Mouse (Mus musculus): Measurements from ENCODE around the gene Pnmal2.

The Pnmal2 gene

GRCm38 (mm10) chr7:16944061-16944807, at the start of gene Pnmal2:
TSS of gene Pnmal2 (plus strand) at chr7:16944682.
- in situ Hi-C loops (cut with MboI, MseI), result no loop called here

- in situ Hi-C loops (cut with MboI, MseI), result loop anchor here (25.0 kb wide), 1 partner anchor 958 kb away; the partner anchor contains the start of gene Nop53
Observed at GRCm38 (mm10) chr7:16895000-16895399, 49.5 kb upstream of the Pnmal2 start.

DNA sequence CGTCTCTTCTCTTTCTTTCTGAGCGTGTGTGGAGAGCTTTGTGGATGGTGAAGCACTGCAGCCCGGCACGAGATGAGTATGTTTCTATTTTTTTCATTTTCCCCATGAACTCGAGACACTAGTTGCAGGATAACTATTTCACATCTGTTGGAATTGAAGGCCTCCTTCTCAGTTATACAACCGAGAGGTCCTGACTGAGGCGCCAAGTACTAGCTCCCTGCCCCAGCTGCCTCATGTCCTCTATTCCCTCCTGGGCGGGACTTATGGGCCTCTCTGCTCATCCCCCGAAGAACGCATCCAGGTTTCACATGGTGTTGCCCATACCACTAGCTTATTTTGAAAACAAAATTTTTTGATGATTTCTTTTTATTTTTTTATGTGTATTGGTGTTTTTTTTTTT, 49.0 kb upstream of the Pnmal2 start:
- in situ Hi-C loops (cut with MboI, MseI), result loop anchor here (25.0 kb wide), 1 partner anchor 958 kb away; the partner anchor contains the start of gene Nop53

- in situ Hi-C loops (cut with MboI, MseI), result no loop called here
Observed at GRCm38 (mm10) chr7:16900526-16900925, 44.0 kb upstream of the Pnmal2 start.

GRCm38 (mm10) chr7:16903439-16903955, 41.0 kb upstream of the Pnmal2 start:
- in situ Hi-C loops (cut with MboI, MseI), result no loop called here

DNA sequence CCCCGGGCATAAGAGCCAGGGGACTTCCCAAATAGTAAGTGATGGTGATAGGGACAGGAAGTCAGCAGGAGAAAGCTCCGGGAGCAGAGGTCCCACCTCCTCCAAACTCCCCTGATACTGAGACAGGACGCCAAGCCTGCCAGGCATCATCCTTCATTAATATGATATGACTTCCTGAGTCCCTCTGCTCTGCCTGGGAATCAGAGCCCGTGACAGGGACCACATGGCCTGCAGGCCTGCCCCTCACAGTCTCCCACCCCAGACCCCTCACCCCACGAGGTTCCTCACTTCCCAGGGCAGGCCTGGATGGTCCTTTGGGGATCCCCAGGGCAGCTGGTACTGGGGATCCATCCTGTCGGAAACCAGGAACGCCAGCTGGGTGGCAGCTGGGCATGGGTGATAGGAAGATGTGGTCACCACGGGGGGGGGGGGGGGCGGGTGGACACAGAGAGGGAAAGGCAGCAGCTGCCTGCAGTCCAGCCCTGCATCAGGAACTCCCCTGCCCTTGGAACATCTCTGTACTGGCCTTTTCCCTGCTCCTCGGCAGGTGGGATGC, 40.3 kb upstream of the Pnmal2 start:
- in situ Hi-C loops (cut with MboI, MseI), result no loop called here

- in situ Hi-C loops (cut with MboI, MseI), result no loop called here
Observed at GRCm38 (mm10) chr7:16905491-16906021, 38.9 kb upstream of the Pnmal2 start.

DNA sequence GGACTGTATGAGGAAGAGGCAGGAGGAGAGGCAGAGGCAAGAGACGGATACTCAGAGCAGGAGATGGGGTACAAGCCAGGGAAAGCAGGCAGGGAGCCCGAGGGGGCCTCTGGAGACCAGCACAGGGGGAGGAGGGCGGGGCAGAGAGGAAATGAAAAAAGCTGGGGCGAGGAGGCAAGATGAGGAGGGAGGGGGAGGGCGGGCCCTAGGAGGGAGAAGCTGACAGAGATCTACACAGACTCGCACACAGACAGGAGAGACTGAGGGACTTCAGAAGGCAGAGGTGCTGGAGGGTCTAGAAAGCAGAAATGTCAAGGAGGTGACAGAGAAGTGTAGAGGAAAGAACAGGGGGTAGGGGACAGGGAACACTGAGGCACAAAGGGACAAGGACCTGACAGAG, 38.2 kb upstream of the Pnmal2 start, which contains the start of gene Ptgir:
Gene Ptgir (plus strand): TSS at position 210 of the 400 bp plus-strand sequence.
- in situ Hi-C loops (cut with MboI, MseI), result no loop called here

DNA sequence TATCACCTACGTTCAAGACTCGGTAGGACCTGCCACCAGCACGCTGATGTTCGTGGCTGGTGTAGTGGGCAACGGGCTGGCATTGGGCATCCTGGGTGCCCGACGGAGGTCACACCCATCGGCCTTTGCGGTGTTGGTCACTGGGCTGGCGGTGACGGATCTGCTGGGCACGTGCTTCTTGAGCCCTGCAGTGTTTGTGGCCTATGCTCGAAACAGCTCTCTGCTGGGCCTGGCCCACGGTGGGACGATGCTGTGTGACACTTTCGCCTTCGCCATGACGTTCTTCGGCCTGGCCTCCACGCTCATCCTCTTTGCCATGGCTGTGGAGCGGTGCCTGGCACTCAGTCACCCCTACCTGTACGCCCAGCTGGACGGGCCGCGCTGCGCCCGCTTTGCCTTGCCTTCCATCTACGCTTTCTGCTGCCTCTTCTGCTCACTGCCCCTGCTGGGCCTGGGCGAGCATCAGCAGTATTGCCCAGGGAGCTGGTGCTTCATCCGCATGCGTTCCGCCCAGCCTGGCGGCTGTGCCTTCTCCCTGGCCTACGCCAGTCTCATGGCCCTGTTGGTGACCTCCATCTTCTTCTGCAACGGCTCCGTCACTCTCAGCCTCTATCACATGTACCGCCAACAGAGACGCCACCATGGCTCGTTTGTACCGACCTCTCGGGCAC, 37.5 kb upstream of the Pnmal2 start:
- in situ Hi-C loops (cut with MboI, MseI), result no loop called here

DNA sequence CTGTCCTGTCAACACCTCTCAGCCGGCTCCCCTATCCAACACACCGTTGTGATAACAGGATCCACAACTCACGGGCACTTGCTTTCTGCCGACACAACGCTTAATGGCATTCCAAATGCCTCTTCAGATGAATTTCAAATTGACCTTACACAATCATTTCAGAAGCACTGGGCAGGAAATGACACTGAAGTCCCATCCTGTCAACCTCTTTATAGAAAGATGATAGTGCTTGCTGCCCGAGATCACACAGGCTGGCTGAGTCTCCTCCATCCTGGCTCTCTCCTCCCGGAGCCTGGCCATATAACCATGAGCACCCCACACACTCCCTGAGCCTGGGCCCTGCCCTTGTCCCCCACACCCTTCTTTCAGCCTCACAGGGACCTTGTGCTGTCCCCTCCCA, 36.6 kb upstream of the Pnmal2 start:
- in situ Hi-C loops (cut with MboI, MseI), result no loop called here

- in situ Hi-C loops (cut with MboI, MseI), result no loop called here
Observed at GRCm38 (mm10) chr7:16908367-16908766, 36.1 kb upstream of the Pnmal2 start.

DNA sequence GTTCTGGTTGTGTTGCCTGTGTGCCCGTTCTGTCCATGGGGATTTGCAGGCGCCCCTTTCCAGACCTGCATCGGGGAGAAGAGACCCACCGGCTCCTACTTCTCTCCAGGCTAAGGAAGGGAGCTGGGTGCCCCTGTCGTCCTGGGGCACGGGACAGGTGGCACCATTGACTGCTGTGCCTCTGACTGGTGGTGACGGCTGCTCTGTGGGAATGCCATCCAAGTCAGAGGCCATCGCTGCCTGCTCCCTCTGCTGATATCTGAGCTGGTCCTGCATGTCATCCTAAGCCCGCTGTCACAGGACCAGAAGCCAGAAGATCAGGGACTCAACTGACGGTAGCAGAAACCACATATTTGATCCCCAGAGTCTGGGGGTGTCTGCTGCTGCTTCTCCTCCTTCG, 35.6 kb upstream of the Pnmal2 start:
- in situ Hi-C loops (cut with MboI, MseI), result no loop called here

DNA sequence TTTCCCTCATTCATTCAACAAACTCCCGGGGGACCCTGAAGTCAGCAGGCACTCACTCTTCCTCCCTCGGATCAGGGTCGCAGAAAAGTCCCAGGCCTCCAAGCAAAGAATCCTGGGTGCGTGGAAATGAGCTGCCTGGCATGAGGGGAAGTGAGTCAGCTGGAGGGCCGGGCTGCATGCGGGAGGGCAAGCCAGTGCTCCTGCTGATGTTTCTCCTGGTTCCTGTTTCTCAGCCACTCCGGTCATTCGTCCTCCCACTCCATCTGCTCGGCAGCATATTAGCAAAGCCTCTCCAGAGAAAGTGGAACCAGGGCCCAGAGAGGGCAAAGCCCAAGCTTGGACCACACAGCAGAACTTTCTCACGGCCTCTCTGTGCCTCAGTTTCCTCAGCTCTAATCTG, 34.6 kb upstream of the Pnmal2 start:
- in situ Hi-C loops (cut with MboI, MseI), result no loop called here

GRCm38 (mm10) chr7:16911904-16912303, 32.6 kb upstream of the Pnmal2 start:
- in situ Hi-C loops (cut with MboI, MseI), result no loop called here

DNA sequence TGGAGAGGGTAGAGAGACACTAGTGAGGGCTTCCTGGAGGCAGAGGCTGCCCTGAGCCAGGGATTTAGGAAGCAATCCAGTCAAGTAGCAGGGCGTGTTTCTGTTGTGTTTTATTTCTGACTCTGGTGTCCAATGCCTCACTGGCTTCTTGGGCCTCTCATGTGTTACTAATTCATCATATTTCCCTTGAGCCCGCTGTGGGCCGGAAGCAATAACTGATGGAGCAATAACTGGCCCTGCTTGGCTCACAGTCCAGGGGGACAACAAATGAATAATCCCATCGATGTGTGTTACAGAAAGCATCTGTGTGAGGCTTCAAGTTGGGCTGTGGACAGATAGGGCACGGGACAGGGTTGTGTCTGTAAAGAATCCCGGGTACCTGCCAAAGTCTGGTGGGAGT, 32.1 kb upstream of the Pnmal2 start:
- in situ Hi-C loops (cut with MboI, MseI), result no loop called here

- in situ Hi-C loops (cut with MboI, MseI), result no loop called here
Observed at GRCm38 (mm10) chr7:16913806-16914452, 30.6 kb upstream of the Pnmal2 start.

GRCm38 (mm10) chr7:16914453-16915343, 29.8 kb upstream of the Pnmal2 start:
- in situ Hi-C loops (cut with MboI, MseI), result no loop called here

DNA sequence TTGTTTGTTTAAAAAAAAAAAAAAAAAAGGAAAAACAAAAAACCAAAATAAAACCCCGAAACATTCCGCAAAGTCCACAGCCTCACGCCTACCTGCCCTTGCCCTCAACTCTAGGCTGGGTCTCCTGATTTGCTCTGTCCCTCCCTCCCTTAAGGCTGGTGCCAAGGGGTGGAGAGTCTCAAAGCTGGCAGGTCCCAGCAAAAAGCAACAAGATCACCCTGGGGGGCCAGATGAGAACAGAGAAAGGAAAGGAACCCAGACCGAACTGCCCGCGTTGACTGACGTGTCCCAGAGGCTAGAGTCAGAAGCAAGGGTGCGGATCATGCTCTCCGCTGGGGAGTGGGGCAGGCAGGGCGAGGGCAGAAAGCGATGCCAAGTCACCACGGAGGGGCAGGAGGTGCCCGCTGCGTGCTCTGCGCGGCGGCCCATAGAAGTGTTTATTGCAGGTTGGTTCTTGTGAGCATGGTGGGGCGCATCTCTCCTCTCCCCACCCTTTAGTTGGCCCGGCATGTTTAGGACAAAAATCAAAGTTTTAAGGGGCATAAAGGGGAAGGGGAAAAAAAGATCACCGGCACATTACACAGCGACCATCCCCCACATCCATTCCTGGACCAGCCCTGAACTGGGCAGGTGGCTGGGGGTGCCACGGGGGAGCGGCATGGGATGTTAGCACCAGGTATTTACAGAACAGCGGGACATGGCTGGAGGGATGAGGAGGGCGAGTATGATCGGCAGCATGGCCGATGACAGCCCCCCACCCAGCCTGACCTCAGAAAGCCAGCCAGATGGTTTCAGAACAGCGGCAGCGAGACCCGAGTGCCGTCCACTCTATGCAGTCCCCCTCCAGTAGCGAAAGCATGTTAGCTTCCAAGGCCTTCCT, 28.8 kb upstream of the Pnmal2 start:
- in situ Hi-C loops (cut with MboI, MseI), result no loop called here

GRCm38 (mm10) chr7:16916342-16917265, 27.9 kb upstream of the Pnmal2 start:
- in situ Hi-C loops (cut with MboI, MseI), result no loop called here
